Mouse (Mus musculus): ENCODE measurements around the gene Rab3a.

Rab3a gene

DNA sequence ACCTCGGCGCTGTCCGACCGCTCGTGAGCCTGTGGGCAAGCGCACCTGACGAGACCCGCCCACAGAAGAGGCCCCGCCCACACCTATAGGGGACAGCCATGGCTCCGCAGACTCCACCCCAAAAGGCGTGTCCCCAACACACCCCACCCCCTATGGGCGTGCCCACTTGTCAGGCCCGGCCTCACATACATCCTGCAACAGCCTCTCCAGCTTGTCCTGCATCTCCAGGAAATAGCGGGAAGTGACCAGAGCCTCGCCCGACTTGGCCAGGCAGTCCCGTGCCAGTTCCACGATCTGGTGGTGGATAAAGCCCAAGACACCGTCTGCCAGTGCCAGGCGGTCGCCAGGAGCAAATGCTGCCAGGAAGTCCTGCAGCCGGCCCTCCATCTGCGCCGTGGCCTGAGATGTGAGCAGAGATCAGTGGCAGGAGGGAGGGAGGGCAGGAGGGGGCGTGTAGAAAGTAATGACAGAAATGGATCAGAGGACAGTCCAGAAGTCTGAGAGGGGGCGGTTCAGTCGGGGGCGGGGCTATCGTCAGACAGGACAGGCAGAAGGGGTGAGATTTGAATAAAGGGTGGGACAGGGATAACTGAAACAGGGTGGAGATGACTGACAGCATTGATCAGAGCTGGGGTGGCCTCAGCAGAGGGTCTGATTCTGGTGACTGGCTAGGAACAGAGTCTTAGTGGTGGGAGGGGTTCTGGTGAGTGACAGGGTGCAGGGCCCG lies 33.6 kb downstream of the Rab3a start:
- POLR2A ChIA-PET = interaction anchor here (0.5 to 10.9 kb wide), 37 partner anchors 8 to 277 kb away, joined by 3 to 163 read pairs (median 5); partner anchors contain the start of genes Jund (in 3 of the 4), Pik3r2 (in 3 of the 4), Arrdc2 (in 2 of the 4) and Mast3 (in 1 of the 4)

DNA sequence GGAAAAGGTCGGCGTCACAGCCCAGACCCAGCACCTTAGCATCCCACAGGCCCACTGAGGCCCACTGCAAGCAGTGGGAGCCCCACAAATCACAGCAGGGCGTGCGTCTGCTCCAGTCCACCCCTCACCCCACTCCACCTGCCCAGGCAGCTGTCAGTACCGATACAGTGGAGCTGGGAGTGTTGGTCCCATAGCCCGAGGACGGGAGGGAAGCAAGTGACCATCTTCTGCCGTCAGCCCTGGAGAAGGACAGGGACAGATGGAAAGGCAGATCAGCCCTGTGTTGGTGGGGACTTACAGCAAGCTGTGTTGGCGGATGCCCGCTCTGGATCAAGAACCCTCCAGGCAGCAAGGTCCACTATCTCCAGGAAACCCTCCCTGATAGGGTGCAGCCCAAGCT lies 34.6 kb downstream of the Rab3a start:
- ChIA-PET POLR2A (interaction anchor here in 3 of 4 experiments (0.6 to 10.9 kb wide), 18 partner anchors 8 to 107 kb away, joined by 3 to 163 read pairs (median 8); partner anchors contain the start of genes Jund (in 2 of the 3), Pik3r2 (in 2 of the 3), Arrdc2 (in 1 of the 3) and Mast3 (in 1 of the 3)), CTCF (interaction anchor here in 3 of 4 experiments (0.6 to 3.0 kb wide), 4 partner anchors 20 to 630 kb away, joined by 3 to 15 read pairs (median 6); no protein-coding TSS in a partner anchor)

More for the DNA sequence above, 33.6 kb downstream of the Rab3a start:
- CTCF ChIA-PET = interaction anchor here in 3 of 4 experiments (0.7 to 3.0 kb wide), 7 partner anchors 9 to 109 kb away, joined by 3 to 15 read pairs (median 3); partner anchors contain the start of gene Rpl18a (in 1 of the 3)

DNA sequence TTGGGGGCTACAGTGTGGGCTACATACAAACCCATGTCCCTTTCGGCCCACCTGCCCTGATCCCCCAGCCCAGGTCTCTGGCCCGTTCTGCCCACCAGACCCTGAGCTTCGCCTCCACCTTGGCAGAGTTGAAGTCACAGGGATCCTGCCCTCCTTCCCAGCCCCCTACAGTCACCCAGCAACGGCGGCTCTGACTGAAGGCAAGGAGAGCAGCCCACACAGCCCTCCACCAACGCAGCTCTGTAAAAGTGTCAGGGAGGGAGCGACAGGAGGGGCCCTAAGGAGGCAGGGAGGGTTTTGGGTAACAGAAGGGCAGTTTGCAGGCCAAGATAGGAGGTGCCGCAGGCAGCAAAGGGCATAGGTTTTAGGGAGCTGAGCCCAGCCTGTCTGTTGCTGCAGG lies 36.4 kb downstream of the Rab3a start:
- ChIA-PET POLR2A (interaction anchor here in 3 of 4 experiments (0.6 to 10.9 kb wide), 13 partner anchors 14 to 116 kb away, joined by 4 to 163 read pairs (median 38); partner anchors contain the start of genes Arrdc2 (in 2 of the 3), Mast3 (in 2 of the 3), Pik3r2 (in 2 of the 3) and Lsm4 (in 1 of the 3)), CTCF (no interaction called here)

DNA sequence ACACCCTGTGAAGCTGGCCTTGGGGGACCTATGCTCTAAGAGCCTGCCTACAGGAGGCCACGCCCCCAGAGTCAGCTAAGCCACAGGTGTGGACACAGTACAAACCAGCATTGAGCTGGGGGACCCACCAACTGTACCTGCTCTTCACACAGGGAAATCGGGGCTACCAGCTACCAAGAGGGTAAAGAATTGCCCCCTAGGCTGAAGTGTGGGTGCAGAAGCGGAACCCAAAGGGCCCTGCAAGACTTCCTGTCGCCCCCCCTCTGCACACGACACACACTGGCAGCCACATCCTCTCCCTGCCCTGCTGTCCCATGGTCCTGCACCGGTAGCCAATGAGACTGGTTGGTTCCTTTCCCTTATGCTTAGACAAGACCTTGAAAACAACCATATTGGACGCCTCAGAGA lies 36.8 kb downstream of the Rab3a start:
- ChIA-PET CTCF (interaction anchor here in 3 of 4 experiments (0.5 to 2.3 kb wide), 10 partner anchors 8 to 980 kb away, joined by 3 to 27 read pairs (median 4); partner anchors contain the start of genes Arrdc2 (in 1 of the 3) and Gm3336 (in 1 of the 3)), POLR2A (interaction anchor here (1.1 to 10.9 kb wide), 24 partner anchors 8 to 779 kb away, joined by 3 to 163 read pairs (median 9); partner anchors contain the start of genes Arrdc2 (in 2 of the 4), Jund (in 2 of the 4), Mast3 (in 2 of the 4) and Mpv17l2 (in 2 of the 4))

DNA sequence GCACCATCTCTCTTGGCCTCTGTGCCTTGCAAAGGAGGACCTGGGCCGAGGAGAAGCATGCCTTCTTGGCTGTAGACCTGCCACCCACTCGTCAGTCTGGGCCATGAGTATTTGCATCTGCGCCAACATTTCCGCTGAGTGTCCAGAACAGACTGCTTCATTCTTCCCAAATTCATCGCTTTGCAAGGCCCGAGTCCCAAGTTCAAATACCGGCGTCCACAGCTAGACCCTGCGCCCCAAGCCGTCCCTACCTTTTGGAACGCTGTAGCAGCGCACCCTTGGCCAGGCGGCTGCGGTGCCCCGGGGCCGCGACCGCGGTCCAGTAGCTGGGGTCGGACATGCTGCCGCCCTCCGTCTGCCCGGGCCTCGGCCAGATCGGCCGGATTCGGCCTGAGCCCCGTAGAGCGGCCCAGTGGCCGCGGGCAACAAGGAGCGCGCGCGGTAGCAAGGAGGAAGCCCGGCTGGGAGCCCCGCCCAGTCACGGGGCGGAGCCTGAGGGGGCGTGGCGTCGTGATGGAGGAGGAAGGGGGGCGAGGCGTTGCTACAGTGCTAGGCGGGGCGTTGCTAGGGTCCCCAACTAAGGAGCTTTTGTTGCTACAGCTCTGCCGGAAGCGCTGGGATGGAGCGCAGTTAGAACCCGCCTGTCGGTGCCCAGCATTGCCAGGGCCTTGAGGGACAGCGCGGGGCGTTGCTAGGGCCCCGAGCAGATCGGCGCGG lies 37.7 kb downstream of the Rab3a start:
- ChIA-PET CTCF (interaction anchor here (0.5 to 2.3 kb wide), 37 partner anchors 9 to 738 kb away, joined by 3 to 27 read pairs (median 4); partner anchors contain the start of genes Gm3336 (in 3 of the 4), Arrdc2 (in 2 of the 4), Mast3 (in 2 of the 4) and Lsm4 (in 1 of the 4)), POLR2A (interaction anchor here (0.6 to 10.9 kb wide), 106 partner anchors 8 to 888 kb away, joined by 3 to 163 read pairs (median 5); partner anchors contain the start of genes Arrdc2 (in 3 of the 4), Jund (in 3 of the 4), Lsm4 (in 3 of the 4) and Mast3 (in 3 of the 4))

DNA sequence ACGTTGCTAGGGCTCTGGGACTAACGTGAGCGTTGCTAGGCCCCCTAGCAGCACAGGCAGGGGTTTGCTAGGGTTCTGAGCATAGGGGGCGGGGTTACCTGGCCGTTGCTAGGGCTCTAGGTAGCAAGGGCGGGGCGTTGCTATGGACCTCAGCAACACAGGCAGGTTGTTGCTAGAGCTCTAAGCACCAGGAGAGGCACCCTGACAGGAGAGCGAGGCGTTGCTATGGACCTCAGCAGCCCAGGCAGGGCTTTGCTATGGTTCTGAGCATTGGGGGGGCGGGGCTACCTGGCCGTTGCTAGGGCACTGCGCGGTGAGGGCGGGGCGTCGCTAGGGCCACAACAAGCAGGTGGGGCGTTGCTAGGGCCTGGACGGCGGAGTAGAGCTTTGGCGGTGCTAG lies 38.2 kb downstream of the Rab3a start:
- ChIA-PET CTCF (interaction anchor here (0.5 to 2.3 kb wide), 36 partner anchors 9 to 737 kb away, joined by 3 to 27 read pairs (median 4); partner anchors contain the start of genes Gm3336 (in 3 of the 4), Arrdc2 (in 2 of the 4), Mast3 (in 2 of the 4) and Lsm4 (in 1 of the 4)), POLR2A (interaction anchor here (0.6 to 10.9 kb wide), 108 partner anchors 8 to 887 kb away, joined by 3 to 163 read pairs (median 5); partner anchors contain the start of genes Arrdc2 (in 3 of the 4), Jund (in 3 of the 4), Lsm4 (in 3 of the 4) and Mast3 (in 3 of the 4))

DNA sequence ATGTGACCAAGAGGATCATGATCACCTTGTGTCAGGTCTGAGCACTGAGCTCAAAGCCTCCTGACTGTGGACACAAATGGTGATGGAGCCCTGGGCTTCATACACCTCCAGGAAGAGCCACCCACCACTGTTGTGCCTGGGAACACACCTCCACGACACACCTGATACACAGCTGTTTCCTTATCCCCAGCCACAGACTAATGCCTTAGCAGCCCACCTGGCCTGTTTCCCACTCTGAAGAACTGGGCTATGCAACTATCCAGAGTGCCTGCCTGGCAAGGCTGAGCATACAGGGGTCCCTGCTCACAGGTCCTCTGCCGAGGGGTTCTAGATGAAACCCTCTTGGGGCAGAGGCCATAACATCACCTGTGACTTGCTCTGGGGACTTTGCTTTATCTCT lies 39.7 kb downstream of the Rab3a start:
- CTCF ChIA-PET = interaction anchor here in 1 of 4 experiments (2.2 kb wide), 1 partner anchor 27 kb away, joined by 6 read pairs; no protein-coding TSS in a partner anchor
- POLR2A ChIA-PET = interaction anchor here in 3 of 4 experiments (1.0 to 10.9 kb wide), 8 partner anchors 10 to 96 kb away, joined by 7 to 163 read pairs (median 42); partner anchors contain the start of genes Arrdc2 (in 2 of the 3), Mast3 (in 2 of the 3), Pik3r2 (in 2 of the 3) and Jund (in 1 of the 3)

DNA sequence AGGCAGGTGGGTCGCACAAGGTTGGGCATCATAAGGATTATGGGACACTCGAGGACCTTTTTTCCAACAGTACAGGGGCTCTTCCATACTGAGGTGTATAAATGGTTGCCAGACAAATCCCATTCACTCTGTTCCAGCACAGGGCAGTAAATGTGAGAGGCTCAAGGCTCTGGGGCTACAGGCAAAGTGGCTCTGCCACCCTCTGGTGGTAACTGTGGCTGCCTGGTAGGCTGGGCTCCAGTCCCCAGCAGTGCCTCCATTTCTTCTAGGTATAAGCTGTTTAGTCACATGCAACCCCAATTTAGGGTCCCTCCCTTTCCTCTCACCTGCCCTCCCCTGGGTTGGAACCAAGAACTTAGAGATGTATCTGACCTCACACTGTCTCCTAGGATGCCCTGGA lies 40.9 kb downstream of the Rab3a start:
- POLR2A ChIA-PET = interaction anchor here in 2 of 4 experiments (0.9 to 3.1 kb wide), 7 partner anchors 8 to 96 kb away, joined by 3 to 36 read pairs (median 4); partner anchors contain the start of genes Arrdc2 (in 2 of the 2) and Mast3 (in 1 of the 2)
- CTCF ChIA-PET = no interaction called here

DNA sequence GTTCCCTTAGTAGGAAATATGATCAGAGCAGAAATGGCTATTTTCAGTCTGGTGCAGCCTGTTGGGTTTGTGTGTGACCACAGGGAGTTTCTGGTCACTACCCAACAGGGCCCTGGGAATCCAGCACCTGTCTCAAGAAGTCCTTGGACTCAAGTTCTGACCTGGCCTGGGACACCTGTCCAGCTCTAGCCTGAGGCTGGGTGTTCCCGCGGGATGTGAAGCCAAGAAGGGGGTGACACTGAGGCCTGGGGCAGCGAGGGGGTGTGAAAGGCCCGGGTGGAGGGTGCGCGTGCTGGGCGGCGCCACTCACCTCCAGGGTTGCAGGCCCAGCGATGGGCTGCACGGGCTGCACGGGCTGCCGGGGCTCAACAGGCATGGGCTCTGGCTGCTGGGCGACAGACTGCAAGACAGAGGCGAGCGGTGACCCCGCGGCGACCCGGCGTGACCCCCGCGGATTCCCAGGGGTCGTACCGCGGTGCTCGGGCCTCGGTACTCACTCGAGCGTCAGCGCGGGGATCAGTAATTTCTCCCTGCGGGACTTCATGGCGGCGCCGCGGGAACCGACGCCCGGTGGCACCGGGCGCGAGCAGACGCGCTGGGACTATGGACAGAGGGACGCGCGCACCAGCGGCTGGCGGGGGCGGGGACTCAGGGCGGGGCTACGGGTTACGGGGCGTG lies 42.1 kb downstream of the Rab3a start:
- ChIA-PET CTCF (interaction anchor here in 3 of 4 experiments (0.6 to 2.3 kb wide), 21 partner anchors 13 to 436 kb away, joined by 3 to 18 read pairs (median 4); partner anchors contain the start of genes Arrdc2 (in 2 of the 3), Gm3336 (in 2 of the 3) and Pik3r2 (in 1 of the 3)), POLR2A (interaction anchor here (0.6 to 3.1 kb wide), 88 partner anchors 9 to 773 kb away, joined by 3 to 76 read pairs (median 5); partner anchors contain the start of genes Arrdc2 (in 3 of the 4), Jund (in 3 of the 4), Pik3r2 (in 3 of the 4) and Ell (in 2 of the 4))

DNA sequence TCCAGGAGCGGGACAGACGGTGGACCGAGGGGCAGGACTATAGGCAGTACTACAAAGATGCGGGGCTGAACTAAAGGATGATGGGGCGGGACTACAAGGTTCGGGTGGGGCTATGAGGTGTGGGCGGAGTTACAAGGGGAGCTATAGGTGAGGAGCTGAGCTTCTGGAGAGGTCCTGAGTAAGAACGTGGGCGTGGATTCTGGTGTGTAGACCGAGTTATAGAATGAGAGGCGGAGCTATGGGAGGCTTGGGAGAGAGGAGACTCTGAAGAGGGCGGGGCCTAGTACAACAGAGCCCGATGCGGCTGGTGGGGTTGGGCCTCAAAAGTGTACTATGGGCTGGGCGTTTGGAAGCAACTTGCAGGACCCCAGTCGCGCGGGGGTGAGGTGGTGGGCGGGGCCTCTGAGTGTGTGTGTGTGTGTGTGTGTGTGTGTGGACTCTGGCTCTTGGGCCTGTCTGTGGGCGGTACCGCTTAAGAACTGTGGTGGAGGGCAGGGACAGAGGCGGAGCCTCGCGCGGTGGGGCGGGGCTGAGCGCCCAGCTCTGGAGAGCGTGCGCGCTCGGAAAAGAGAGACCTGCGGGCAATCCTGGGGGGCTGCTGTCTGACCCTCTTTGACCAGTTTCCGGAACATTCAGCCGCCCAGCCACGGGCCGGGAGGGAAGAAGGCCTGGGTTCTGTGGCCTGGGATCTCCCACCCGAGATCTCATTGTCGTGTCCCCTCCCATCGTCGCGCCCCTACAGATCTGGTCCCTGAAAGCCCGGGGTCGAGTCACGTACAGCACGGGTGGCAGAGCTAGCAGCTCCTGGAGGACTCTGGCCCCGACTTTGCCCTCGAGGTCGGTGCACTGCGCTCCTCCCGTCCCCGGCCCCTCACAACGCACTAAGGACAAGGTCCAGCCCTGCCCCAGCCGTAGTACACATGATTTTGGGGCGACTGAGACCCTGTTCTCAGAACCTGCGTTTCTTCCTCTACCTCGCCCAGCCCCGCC lies 42.9 kb downstream of the Rab3a start:
- ChIA-PET POLR2A (interaction anchor here (0.6 to 3.1 kb wide), 94 partner anchors 9 to 772 kb away, joined by 3 to 76 read pairs (median 5); partner anchors contain the start of genes Arrdc2 (in 3 of the 4), Jund (in 3 of the 4), Pik3r2 (in 3 of the 4) and Ell (in 2 of the 4)), CTCF (interaction anchor here in 3 of 4 experiments (0.6 to 2.3 kb wide), 28 partner anchors 10 to 436 kb away, joined by 3 to 18 read pairs (median 4); partner anchors contain the start of genes Arrdc2 (in 2 of the 3), Gm3336 (in 2 of the 3), Pgpep1 (in 1 of the 3) and Pik3r2 (in 1 of the 3))

DNA sequence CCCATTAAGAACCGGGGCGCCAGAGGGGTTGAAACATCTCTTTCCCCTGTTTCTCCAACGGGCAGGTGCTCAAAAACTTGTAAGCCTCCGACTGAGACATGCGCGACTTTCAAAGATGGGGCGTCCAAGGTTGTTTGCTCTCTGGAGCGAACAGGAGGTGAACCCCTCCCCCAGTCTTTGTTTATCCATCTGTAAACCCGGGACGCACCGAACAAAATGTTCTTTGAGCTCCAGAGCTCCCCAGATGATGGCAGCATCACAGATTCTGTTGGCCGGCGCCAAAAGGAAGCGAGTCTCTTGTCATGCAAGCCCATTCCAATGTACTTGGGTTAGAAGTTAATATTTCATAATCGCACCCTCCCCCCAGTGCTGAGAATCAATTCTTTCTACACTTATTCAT lies 43.8 kb downstream of the Rab3a start:
- CTCF ChIA-PET = interaction anchor here in 3 of 4 experiments (1.2 to 2.3 kb wide), 4 partner anchors 22 to 23 kb away, joined by 3 to 18 read pairs (median 6); partner anchors contain the start of gene Pik3r2 (in 1 of the 3)
- POLR2A ChIA-PET = interaction anchor here (0.6 to 3.1 kb wide), 22 partner anchors 8 to 751 kb away, joined by 3 to 76 read pairs (median 10); partner anchors contain the start of genes Arrdc2 (in 3 of the 4), Jund (in 2 of the 4), Lsm4 (in 1 of the 4) and Pik3r2 (in 1 of the 4)

DNA sequence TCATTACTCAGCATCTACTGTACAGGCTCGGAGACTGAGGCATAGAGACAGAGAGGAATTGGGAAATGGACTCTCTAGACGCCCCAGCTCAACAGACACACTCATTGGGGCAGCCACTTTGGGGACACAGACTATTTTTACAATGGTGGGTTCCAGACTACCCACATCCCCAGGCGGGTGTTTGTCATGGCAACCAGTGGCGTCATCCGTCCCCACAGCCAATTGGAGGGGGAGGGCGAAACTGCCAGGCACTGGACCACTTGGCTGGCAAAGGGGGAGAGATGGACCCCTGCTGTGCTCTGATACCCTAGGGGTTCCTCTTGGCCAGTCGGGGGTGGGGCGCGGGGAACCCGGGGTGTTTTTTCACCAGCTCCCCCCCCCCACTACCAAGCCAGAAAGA lies 46.2 kb downstream of the Rab3a start:
- CTCF ChIA-PET = interaction anchor here in 1 of 4 experiments (0.6 kb wide), 1 partner anchor 19 kb away, joined by 6 read pairs; no protein-coding TSS in a partner anchor
- POLR2A ChIA-PET = interaction anchor here in 2 of 4 experiments (1.6 to 2.1 kb wide), 4 partner anchors 8 to 102 kb away, joined by 3 to 6 read pairs (median 4); partner anchors contain the start of gene Jund (in 1 of the 2)

DNA sequence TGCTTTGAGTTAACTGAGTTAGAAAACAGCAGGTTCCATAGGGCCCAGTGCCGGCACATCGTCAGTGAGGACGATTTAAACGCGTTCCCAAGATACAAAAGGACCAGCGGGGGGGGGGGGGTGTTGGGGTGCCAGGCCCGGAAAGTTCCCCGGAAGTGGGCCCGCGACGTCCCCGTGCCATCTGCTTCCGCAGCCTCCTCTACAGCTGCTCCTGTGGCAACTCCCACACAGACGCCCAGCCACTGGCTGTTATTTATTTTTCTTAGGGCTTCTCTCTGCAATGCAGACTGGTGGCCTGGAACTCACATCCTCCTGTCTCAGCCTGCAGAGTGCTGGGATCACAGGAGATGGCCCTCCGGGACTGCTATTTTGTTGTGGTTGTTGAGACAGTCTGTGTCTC lies 46.7 kb downstream of the Rab3a start:
- POLR2A ChIA-PET = interaction anchor here in 2 of 4 experiments (0.6 to 1.6 kb wide), 3 partner anchors 9 to 19 kb away, joined by 3 to 6 read pairs (median 4); no protein-coding TSS in a partner anchor
- CTCF ChIA-PET = interaction anchor here in 1 of 4 experiments (0.6 kb wide), 1 partner anchor 52 kb away, joined by 4 read pairs; no protein-coding TSS in a partner anchor

DNA sequence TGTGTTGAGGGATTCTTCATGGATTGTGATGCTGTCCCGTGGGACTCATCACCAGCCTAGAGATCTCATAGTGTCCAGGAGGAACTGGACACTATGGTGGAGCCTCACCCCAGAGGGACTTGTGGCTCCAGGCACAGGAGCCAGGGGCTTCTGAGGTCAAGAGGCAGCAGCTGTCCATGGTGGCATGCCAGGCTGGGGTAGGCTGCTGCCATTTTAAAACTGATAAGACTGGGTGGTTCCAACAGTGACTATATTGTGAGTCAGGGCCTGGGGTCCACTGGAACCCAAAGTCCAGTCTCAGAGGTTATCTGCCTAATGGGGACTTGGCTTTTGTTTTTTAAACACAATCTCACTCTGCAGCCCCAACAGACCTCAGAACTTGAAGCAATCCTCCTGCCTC lies 47.4 kb downstream of the Rab3a start:
- POLR2A ChIA-PET = interaction anchor here in 3 of 4 experiments (0.6 to 4.5 kb wide), 7 partner anchors 9 to 38 kb away, joined by 4 to 44 read pairs (median 14); partner anchors contain the start of gene Arrdc2 (in 2 of the 3)
- CTCF ChIA-PET = interaction anchor here in 1 of 4 experiments (0.6 kb wide), 1 partner anchor 51 kb away, joined by 4 read pairs; no protein-coding TSS in a partner anchor
